Mouse (Mus musculus) lung, adult 2 months (tissue): ENCODE data around the gene Gm38394.

Source experiments
- CTCF ChIP-seq: fragments of 200-500 bp; IDR thresholded peaks from 2 replicates; pipeline ENCODE4 v1.5.1; 2011; ENCODE audit warnings: mild to moderate bottlenecking, low read length, control low read depth; ENCODE audit not compliant: insufficient read depth
- POLR2A ChIP-seq: fragments of 200-500 bp; IDR thresholded peaks from 2 replicates; pipeline ENCODE4 v1.6.1; 2011; ENCODE audit warnings: low read depth, mild to moderate bottlenecking, control low read depth, low read length, borderline replicate concordance; ENCODE audit errors: extremely low read depth

- TF ChIP-seq POLR2A (no peak), CTCF (no peak)
Observed at GRCm38 (mm10) chr1:133667721-133668120, 6.6 kb upstream of the Gm38394 start.
